Mouse (Mus musculus) CH12.LX (cell line): ENCODE results near the gene Rgmb. TPM values are rescaled to one million over a fixed set of nuclear protein-coding genes. Genes with fewer than 3 reads are reported as not detected.

ENCODE experiments used
- DNase-seq: peaks from one replicate; pipeline ENCODE4 v3.0.0-alpha.2; 2013; ENCODE audit errors: extremely low read depth
- H3K27ac ChIP-seq: 2 replicates; pipeline ENCODE4 v1.5.1; 2012; ENCODE audit warnings: low read depth, mild to moderate bottlenecking, control low read depth, moderate library complexity; ENCODE audit not compliant: insufficient read depth
- H3K27me3 ChIP-seq: replicated peaks from 2 replicates; pipeline ENCODE3; 2012; ENCODE audit warnings: inconsistent platforms
- H3K36me3 ChIP-seq, 2 experiments: replicated peaks in 1 of 2; 2 replicates each; pipeline versions ENCODE3 to v1.6.1; 2012; ENCODE audit warnings: inconsistent platforms in 1 of 2, low read length in 1 of 2, mild to moderate bottlenecking in 1 of 2, mixed read lengths in 1 of 2, moderate library complexity in 1 of 2; ENCODE audit not compliant: control insufficient read depth in 1 of 2, insufficient read depth in 1 of 2
- H3K4me1 ChIP-seq, 2 experiments: 2 replicates each; pipeline ENCODE4 v1.6.1; 2012; ENCODE audit warnings: inconsistent platforms in 1 of 2, moderate library complexity in 1 of 2; ENCODE audit not compliant: insufficient read depth in 2 of 2, control insufficient read depth in 1 of 2
- H3K4me2 ChIP-seq: 2 replicates; pipeline ENCODE4 v1.6.1; 2012; ENCODE audit warnings: low read depth, mild to moderate bottlenecking, control low read depth; ENCODE audit not compliant: poor library complexity, insufficient read depth, severe bottlenecking
- H3K4me3 ChIP-seq, 3 experiments: fragments of 150-350 bp in 1 of 3; sonication (generic) in 1 of 3; replicated peaks in 1 of 3; 2 replicates each; pipeline versions ENCODE3 to v1.5.1; 2011 to 2012; ENCODE audit warnings: low read depth in 2 of 3, low read length in 2 of 3, mild to moderate bottlenecking in 2 of 3, moderate library complexity in 2 of 3, control low read depth in 1 of 3, improper control_type of control experiment in 1 of 3, inconsistent platforms in 1 of 3, mixed read lengths in 1 of 3; ENCODE audit not compliant: poor library complexity in 1 of 3
- H3K79me2 ChIP-seq: replicated peaks from 2 replicates; pipeline ENCODE4 v1.6.1; 2012; ENCODE audit warnings: mild to moderate bottlenecking, moderate library complexity; ENCODE audit not compliant: control insufficient read depth, poor library complexity, insufficient read depth, severe bottlenecking; ENCODE audit errors: extremely low read depth
- H3K9ac ChIP-seq: 2 replicates; pipeline ENCODE4 v1.6.1; 2012; ENCODE audit warnings: low read depth, mild to moderate bottlenecking, control low read depth, moderate library complexity; ENCODE audit not compliant: insufficient read depth
- H3K9me3 ChIP-seq: replicated peaks from 2 replicates; pipeline ENCODE3; 2012; ENCODE audit warnings: low read length, inconsistent platforms, mixed read lengths
- BHLHE40 ChIP-seq: IDR thresholded peaks from 2 replicates; pipeline ENCODE4 v1.6.1; 2011; ENCODE audit warnings: mild to moderate bottlenecking, low read depth, low read length, improper control_type of control experiment
- CHD1 ChIP-seq: IDR thresholded peaks from 2 replicates; pipeline ENCODE4 v1.6.1; 2012; ENCODE audit warnings: low read depth, low read length, improper control_type of control experiment, inconsistent platforms
- CHD2 ChIP-seq: IDR thresholded peaks from 2 replicates; pipeline ENCODE4 v1.6.1; 2011; ENCODE audit warnings: low read length, improper control_type of control experiment
- CTCF ChIP-seq, 2 experiments: IDR thresholded peaks in 1 of 2; conservative IDR thresholded peaks in 1 of 2; 2 replicates each; pipeline ENCODE4 v1.5.1; 2011 to 2012; ENCODE audit warnings: low read depth in 2 of 2, low read length in 2 of 2, improper control_type of control experiment in 1 of 2, inconsistent platforms in 1 of 2, mild to moderate bottlenecking in 1 of 2, moderate library complexity in 1 of 2
- E2F4 ChIP-seq: IDR thresholded peaks from 2 replicates; pipeline ENCODE4 v1.6.1; 2011; ENCODE audit warnings: low read depth, low read length, improper control_type of control experiment; ENCODE audit not compliant: insufficient replicate concordance
- ELF1 ChIP-seq: IDR thresholded peaks from 2 replicates; pipeline ENCODE4 v1.6.1; 2014; ENCODE audit warnings: low read depth, mild to moderate bottlenecking, inconsistent platforms, low read length, improper control_type of control experiment
- GABPA ChIP-seq: IDR thresholded peaks from 2 replicates; pipeline ENCODE4 v1.6.1; 2012; ENCODE audit warnings: low read depth, low read length, improper control_type of control experiment, inconsistent platforms; ENCODE audit not compliant: insufficient replicate concordance
- HCFC1 ChIP-seq: IDR thresholded peaks from 2 replicates; pipeline ENCODE4 v1.6.1; 2012; ENCODE audit warnings: low read depth, mild to moderate bottlenecking, inconsistent platforms, low read length, improper control_type of control experiment
- IRF4 ChIP-seq: IDR thresholded peaks from 2 replicates; pipeline ENCODE4 v1.6.1; 2014; ENCODE audit warnings: low read depth, mild to moderate bottlenecking, inconsistent platforms, low read length, improper control_type of control experiment
- JUN ChIP-seq: IDR thresholded peaks from 2 replicates; pipeline ENCODE4 v1.6.1; 2011; ENCODE audit warnings: low read depth, mild to moderate bottlenecking, low read length, improper control_type of control experiment, moderate library complexity; ENCODE audit not compliant: insufficient read depth
- JUND ChIP-seq: conservative IDR thresholded peaks from 2 replicates; pipeline ENCODE4 v1.6.1; 2011; ENCODE audit warnings: low read depth, low read length, improper control_type of control experiment
- MAX ChIP-seq: IDR thresholded peaks from 2 replicates; pipeline ENCODE4 v1.6.1; 2011; ENCODE audit warnings: low read length, improper control_type of control experiment
- MEF2A ChIP-seq: IDR thresholded peaks from 2 replicates; pipeline ENCODE4 v1.6.1; 2014; ENCODE audit warnings: low read depth, mild to moderate bottlenecking, inconsistent platforms, low read length, improper control_type of control experiment, borderline replicate concordance
- MYC ChIP-seq: IDR thresholded peaks from 2 replicates; pipeline ENCODE4 v1.6.1; 2011; ENCODE audit warnings: low read depth, mild to moderate bottlenecking, improper control_type of control experiment, low read length
- PAX5 ChIP-seq: IDR thresholded peaks from 2 replicates; pipeline ENCODE4 v1.6.1; 2012; ENCODE audit warnings: low read length, inconsistent platforms, mixed read lengths
- POLR2A ChIP-seq: IDR thresholded peaks from 2 replicates; pipeline ENCODE4 v1.6.1; 2011; ENCODE audit warnings: low read depth, mild to moderate bottlenecking, improper control_type of control experiment, low read length
- POLR2AphosphoS2 ChIP-seq: IDR thresholded peaks from 2 replicates; pipeline ENCODE4 v1.6.1; 2011; ENCODE audit warnings: low read depth, low read length, improper control_type of control experiment
- RAD21 ChIP-seq: IDR thresholded peaks from 2 replicates; pipeline ENCODE4 v1.6.1; 2011; ENCODE audit warnings: low read depth, mild to moderate bottlenecking, low read length, improper control_type of control experiment, moderate library complexity
- SIN3A ChIP-seq: IDR thresholded peaks from 2 replicates; pipeline ENCODE4 v1.6.1; 2012; ENCODE audit warnings: low read length, improper control_type of control experiment, inconsistent platforms
- SMC3 ChIP-seq: IDR thresholded peaks from 2 replicates; pipeline ENCODE4 v1.6.1; 2011; ENCODE audit warnings: low read depth, low read length, improper control_type of control experiment
- TCF12 ChIP-seq: IDR thresholded peaks from 2 replicates; pipeline ENCODE4 v1.6.1; 2014; ENCODE audit warnings: low read depth, mild to moderate bottlenecking, inconsistent platforms, low read length, improper control_type of control experiment
- UBTF ChIP-seq: IDR thresholded peaks from 2 replicates; pipeline ENCODE4 v1.6.1; 2012; ENCODE audit warnings: low read depth, mild to moderate bottlenecking, inconsistent platforms, low read length, improper control_type of control experiment, moderate library complexity
- ZC3H11A ChIP-seq: IDR thresholded peaks from 2 replicates; pipeline ENCODE4 v1.6.1; 2012; ENCODE audit warnings: low read depth, mild to moderate bottlenecking, inconsistent platforms, low read length, improper control_type of control experiment
- ZKSCAN1 ChIP-seq: IDR thresholded peaks from 2 replicates; pipeline ENCODE4 v1.6.1; 2012; ENCODE audit warnings: low read depth, inconsistent platforms, low read length, improper control_type of control experiment, borderline replicate concordance
- ZMIZ1 ChIP-seq: IDR thresholded peaks from 2 replicates; pipeline ENCODE4 v1.6.1; 2012; ENCODE audit warnings: low read depth, mild to moderate bottlenecking, inconsistent platforms, low read length, improper control_type of control experiment
- ZNF384 ChIP-seq: IDR thresholded peaks from 2 replicates; pipeline ENCODE4 v1.6.1; 2012; ENCODE audit warnings: low read depth, low read length, improper control_type of control experiment, inconsistent platforms
- dilution Hi-C: fragments of 300-500 bp; cut with MboI; formaldehyde crosslinking; loops from 2 replicates; pipeline ENCODE4 v1.14.3; 2020; ENCODE audit warnings: low sequenced_read_pairs; ENCODE audit not compliant: extremely low pct_unique_long_range_greater_than_20kb, extremely low pct_ligation_motif_present
- in situ Hi-C: fragments of 300-500 bp; cut with MboI; formaldehyde crosslinking; loops from 3 replicates; pipeline ENCODE4 v1.14.3; 2019; ENCODE audit warnings: low sequenced_read_pairs, low pct_ligation_motif_present, low pct_unique_long_range_greater_than_20kb, mixed read lengths
- polyA plus RNA-seq: library from polyadenylated mRNA; unstranded; fragments of >175 nt; gene quantifications from 2 replicates; pipeline ENCODE4 v1.2.1, GENCODE M21; 2012; ENCODE audit warnings: low read depth; ENCODE audit not compliant: insufficient read length
- total RNA-seq, 2 experiments: library from RNA; depleted of rRNA; stranded (reverse); fragments of 300-350 nt in 1 of 2; fragments of >200 nt in 1 of 2; gene quantifications; 2 replicates each; pipeline ENCODE4 v1.2.3; 2012 to 2014

Gene Rgmb
- total and polyA plus RNA-seq, 3 experiments, result 2.3 to 2.6 (median 2.3) TPM

DNA sequence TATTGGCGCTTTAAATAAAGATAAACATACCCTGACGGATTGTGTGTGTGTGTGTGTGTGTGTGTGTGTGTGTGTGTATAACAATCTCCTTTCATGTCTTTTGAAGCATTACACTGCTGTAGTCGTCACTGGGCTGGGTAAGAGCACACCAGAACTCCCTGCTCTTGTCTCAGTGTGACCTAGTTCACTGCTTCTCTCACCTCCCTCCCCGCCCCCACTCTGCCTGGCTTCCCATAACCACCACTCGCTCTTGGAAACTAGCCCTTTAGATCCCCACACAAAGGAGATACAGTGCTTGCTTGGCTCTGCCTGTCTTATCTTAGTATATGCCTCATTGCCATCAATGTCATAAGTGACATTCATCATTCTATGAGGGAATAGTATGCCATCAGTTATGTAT is 54.5 kb downstream of the Rgmb start:
- no peaks in the 10 kb centered on the region for H3K9me3 ChIP-seq
- H3K79me2 ChIP-seq, result no peaks in the 10 kb centered on the region
- H3K27ac ChIP-seq, result no peak overlapping the region
- no peak overlapping the region for H3K9ac ChIP-seq
- in situ Hi-C loops (no loop called here), dilution Hi-C loops (no loop called here)
- no peak overlapping the region for H3K4me2 ChIP-seq
- H3K4me1 ChIP-seq, result peaks cover 6 to 52% of the 10 kb centered on the region in 2 experiments
- no peak for DNase-seq
- peaks cover 0 to 2% of the 10 kb centered on the region in 2 experiments for H3K36me3 ChIP-seq
- H3K27me3 ChIP-seq, result no peaks in the 10 kb centered on the region
- TF ChIP-seq CTCF (conservative IDR thresholded peaks at IDR 0.05 in 1 of 2, IDR thresholded peaks at IDR 0.05 in 1 of 2; ENCODE audit: low read depth in 2 of 2, low read length in 2 of 2) (no peak), MAX (no peak), ZMIZ1 (no peak), CHD1 (no peak), MYC (no peak), UBTF (no peak), ZKSCAN1 (no peak), JUN (no peak), ZC3H11A (no peak), HCFC1 (no peak)
- no peak overlapping the region for H3K4me3 ChIP-seq

DNA sequence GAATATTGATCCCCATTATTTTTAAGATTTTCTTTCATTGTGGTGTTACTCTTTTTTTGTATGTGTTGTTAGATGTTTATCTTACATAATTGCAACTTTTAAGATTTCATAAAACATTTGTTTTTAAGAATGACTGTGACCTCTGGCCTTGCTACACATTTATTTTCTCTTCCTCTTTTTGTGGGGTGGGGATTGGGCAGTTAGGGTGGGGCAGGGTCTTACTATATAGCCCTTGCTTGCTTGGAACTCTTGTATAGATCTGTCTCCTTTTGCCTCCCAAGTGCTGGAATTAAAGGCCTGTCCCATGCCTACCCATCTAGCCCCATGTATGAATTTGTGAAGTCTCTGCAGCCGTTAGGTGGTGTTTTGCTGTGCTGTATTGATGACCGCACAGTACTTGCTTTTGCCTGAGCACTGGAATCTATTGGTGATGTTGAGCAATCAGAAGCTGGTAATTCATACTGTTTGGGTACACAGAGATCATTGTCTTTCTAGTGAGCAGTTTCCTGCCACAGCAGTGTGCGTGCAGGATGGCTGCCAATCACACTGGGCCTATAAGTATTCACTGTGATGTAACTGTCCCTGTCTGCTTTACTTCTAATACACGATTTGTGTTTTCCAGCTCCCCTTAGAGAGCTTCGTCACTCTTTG is 56.1 kb downstream of the Rgmb start:
- no peak overlapping the region for H3K9ac ChIP-seq
- H3K79me2 ChIP-seq, result no peaks in the 10 kb centered on the region
- H3K4me3 ChIP-seq, result no peak overlapping the region
- in situ Hi-C loops, result no loop called here
- DNase-seq, result peak; percentile 14
- dilution Hi-C loops, result no loop called here
- TF ChIP-seq IRF4, result 0 out of 2 replicates have a peak, but pooled peaks have one; percentile 9
- TF ChIP-seq POLR2AphosphoS2, result no peak
- TF ChIP-seq CHD2, result no peak
- TF ChIP-seq BHLHE40, result 0 out of 2 replicates have a peak, but pooled peaks have one; percentile 10
- no peaks in the 10 kb centered on the region for H3K9me3 ChIP-seq
- peak overlapping the region; percentile 52; the same call in 1 of the 2 replicates for H3K27ac ChIP-seq
- no peak overlapping the region for H3K4me2 ChIP-seq
- peaks cover 8 to 68% of the 10 kb centered on the region in 2 experiments for H3K4me1 ChIP-seq
- H3K36me3 ChIP-seq, result peaks cover 3 to 15% of the 10 kb centered on the region in 2 experiments
- no peaks in the 10 kb centered on the region for H3K27me3 ChIP-seq

DNA sequence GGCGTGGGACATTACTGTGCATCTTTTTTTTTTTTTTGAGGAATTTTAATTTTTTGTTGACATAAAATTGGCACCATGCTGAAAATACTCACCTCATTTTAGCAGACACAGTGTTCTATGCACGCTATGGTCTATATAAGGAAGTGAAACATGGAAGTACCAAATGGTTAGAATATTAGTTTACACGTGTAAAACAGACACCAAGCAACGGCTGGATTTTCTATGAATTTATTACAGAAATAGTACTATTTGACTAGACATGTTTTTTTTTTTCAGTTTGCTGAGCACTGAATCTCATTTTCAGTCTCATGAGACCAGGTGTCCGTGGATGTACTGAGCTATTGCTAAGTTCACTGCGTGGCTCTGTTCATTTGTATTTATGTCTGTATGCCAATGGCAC is 56.9 kb downstream of the Rgmb start:
- H3K79me2 ChIP-seq, result no peaks in the 10 kb centered on the region
- H3K36me3 ChIP-seq, result peaks cover 3 to 18% of the 10 kb centered on the region in 2 experiments
- in situ Hi-C loops (no loop called here), dilution Hi-C loops (no loop called here)
- no peak overlapping the region for H3K9ac ChIP-seq
- peak; percentile 67 for DNase-seq
- no peaks in the 10 kb centered on the region for H3K27me3 ChIP-seq
- H3K27ac ChIP-seq, result peak overlapping the region; percentile 45
- no peak overlapping the region for H3K4me3 ChIP-seq
- no peaks in the 10 kb centered on the region for H3K9me3 ChIP-seq
- H3K4me1 ChIP-seq, result peaks cover 8 to 76% of the 10 kb centered on the region in 2 experiments
- peak overlapping the region; percentile 78; the same call in 1 of the 2 replicates for H3K4me2 ChIP-seq
- TF ChIP-seq POLR2A (no peak), ELF1 (0 out of 2 replicates have a peak, but pooled peaks have one; percentile 13), RAD21 (no peak), CHD2 (0 out of 2 replicates have a peak, but pooled peaks have one; percentile 22), TCF12 (peak; percentile 45), CTCF (conservative IDR thresholded peaks at IDR 0.05 in 1 of 2, IDR thresholded peaks at IDR 0.05 in 1 of 2; ENCODE audit: low read depth in 2 of 2, low read length in 2 of 2) (no peak), E2F4 (no peak), SIN3A (no peak; the same call in 1 of the 2 replicates), JUND (peak; percentile 44; the same call in 1 of the 2 replicates), ZMIZ1 (no peak), ZC3H11A (no peak), ZNF384 (peak; percentile 89), GABPA (no peak), MEF2A (peak; percentile 83), PAX5 (no peak), SMC3 (no peak), CHD1 (no peak)
